Mouse (Mus musculus) stomach, embryonic 16.5 days (tissue): ENCODE data around the gene Gm10401. TPM values are rescaled to one million over a fixed set of nuclear protein-coding genes. Genes with fewer than 3 reads are reported as not detected.

Experiments
- ATAC-seq: fragments of 200-750 bp; cut with Nextera tagmentation; 2 replicates; pipeline ENCODE4 v1.8.0; 2017; ENCODE audit warnings: moderate number of reproducible peaks, moderate TSS enrichment; ENCODE audit not compliant: insufficient read depth, low FRiP score
- H3K27ac ChIP-seq: fragments of 300-500 bp; sonication (generic); 2 replicates; pipeline ENCODE4 v1.5.1; 2014; ENCODE audit warnings: low read length
- H3K27me3 ChIP-seq: fragments of 300-500 bp; sonication (generic); 2 replicates; pipeline ENCODE4 v1.6.1; 2014; ENCODE audit warnings: low read length, control low read depth, mixed read lengths; ENCODE audit not compliant: control insufficient read depth, insufficient read depth
- H3K36me3 ChIP-seq: fragments of 300-500 bp; sonication (generic); 2 replicates; pipeline ENCODE4 v1.6.1; 2014; ENCODE audit warnings: low read length; ENCODE audit not compliant: control insufficient read depth, insufficient read depth
- H3K4me1 ChIP-seq: fragments of 300-500 bp; sonication (generic); 2 replicates; pipeline ENCODE4 v1.6.1; 2014; ENCODE audit warnings: low read length, control low read depth, mixed read lengths; ENCODE audit not compliant: control insufficient read depth, insufficient read depth
- H3K4me2 ChIP-seq: fragments of 300-500 bp; sonication (generic); 2 replicates; pipeline ENCODE4 v1.6.1; 2014; ENCODE audit warnings: low read depth, low read length, mixed read lengths
- H3K4me3 ChIP-seq: fragments of 300-500 bp; sonication (generic); replicated peaks from 2 replicates; pipeline ENCODE4 v1.5.1; 2014; ENCODE audit warnings: mild to moderate bottlenecking, low read length
- H3K9ac ChIP-seq: fragments of 300-500 bp; sonication (generic); 2 replicates; pipeline ENCODE4 v1.6.1; 2014; ENCODE audit warnings: low read length
- H3K9me3 ChIP-seq: fragments of 300-500 bp; sonication (generic); replicated peaks from 2 replicates; pipeline ENCODE4 v1.6.1; 2016; ENCODE audit warnings: low read length, control low read depth; ENCODE audit not compliant: control insufficient read depth
- WGBS: fragments of 180-500 bp; shearing (Covaris S2); extraction: QIAGEN DNeasy Blood & Tissue Kit; methylation state at CpG from one replicate; pipeline ENCODE4 v1.1.7; 2014; 5-methylcytosine and 5-hydroxymethylcytosine counted together
- polyA plus RNA-seq: library from polyadenylated mRNA; unstranded; fragments of >200 nt; fragmentation: Nextera tagmentation; extraction: Ambion mirVana; gene quantifications from 2 replicates; pipeline ENCODE4 v1.2.1, GENCODE M21; 2015

The Gm10401 gene
- polyA plus RNA-seq, 1 experiment from 2014 or later: 20.2 TPM

- Histone ChIP-seq H3K4me3 (no peak overlapping the region), H3K27ac (no peak overlapping the region), H3K4me1 (peaks cover 28% of the 10 kb centered on the region), H3K27me3 (no peaks in the 10 kb centered on the region), H3K36me3 (no peaks in the 10 kb centered on the region), H3K4me2 (no peak overlapping the region), H3K9ac (no peak overlapping the region), H3K9me3 (no peaks in the 10 kb centered on the region)
- 81% methylated on average over 11 of the region's 11 CpGs for WGBS
- no peak for ATAC-seq
These were observed 29.2 kb downstream of the Gm10401 start for GRCm38 (mm10) chr5:115068671-115069421.

GRCm38 (mm10) chr5:115066245-115066644 is 31.9 kb downstream of the Gm10401 start:
- 76% methylated on average over 4 of the region's 4 CpGs for WGBS
- no peaks in the 10 kb centered on the region for H3K36me3 ChIP-seq
- no peaks in the 10 kb centered on the region for H3K9me3 ChIP-seq
- no peak overlapping the region for H3K27ac ChIP-seq
- H3K9ac ChIP-seq: no peak overlapping the region
- no peaks in the 10 kb centered on the region for H3K27me3 ChIP-seq
- H3K4me2 ChIP-seq: no peak overlapping the region
- no peak for ATAC-seq
- H3K4me1 ChIP-seq: peaks cover 14% of the 10 kb centered on the region
- H3K4me3 ChIP-seq: no peak overlapping the region

DNA sequence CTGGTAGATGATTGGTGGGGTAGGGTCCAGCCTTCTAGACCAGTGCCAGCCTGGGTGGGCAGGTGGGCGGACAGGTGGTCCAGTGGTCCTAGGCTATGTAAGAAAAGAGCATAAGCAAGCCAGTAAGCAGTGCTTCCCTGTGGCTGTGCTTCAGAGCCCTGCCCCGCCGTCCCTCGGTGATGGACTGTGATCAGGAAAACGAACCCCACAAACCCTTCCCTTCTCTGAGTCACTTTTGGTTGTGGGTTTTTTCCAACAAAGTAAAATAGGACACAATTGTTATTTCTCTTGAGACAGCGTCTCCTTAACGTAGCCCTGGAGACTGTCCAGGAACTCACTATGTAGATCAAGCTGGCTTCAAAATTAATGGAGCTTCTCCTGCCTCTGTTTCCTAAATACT is 34.7 kb downstream of the Gm10401 start:
- no peak overlapping the region for H3K4me3 ChIP-seq
- ATAC-seq: no peak
- H3K9me3 ChIP-seq: no peaks in the 10 kb centered on the region
- no peaks in the 10 kb centered on the region for H3K36me3 ChIP-seq
- no peaks in the 10 kb centered on the region for H3K4me1 ChIP-seq
- no peak overlapping the region for H3K9ac ChIP-seq
- H3K4me2 ChIP-seq: no peak overlapping the region
- WGBS: 87% methylated on average over 7 of the region's 7 CpGs
- H3K27ac ChIP-seq: no peak overlapping the region
- no peaks in the 10 kb centered on the region for H3K27me3 ChIP-seq

DNA sequence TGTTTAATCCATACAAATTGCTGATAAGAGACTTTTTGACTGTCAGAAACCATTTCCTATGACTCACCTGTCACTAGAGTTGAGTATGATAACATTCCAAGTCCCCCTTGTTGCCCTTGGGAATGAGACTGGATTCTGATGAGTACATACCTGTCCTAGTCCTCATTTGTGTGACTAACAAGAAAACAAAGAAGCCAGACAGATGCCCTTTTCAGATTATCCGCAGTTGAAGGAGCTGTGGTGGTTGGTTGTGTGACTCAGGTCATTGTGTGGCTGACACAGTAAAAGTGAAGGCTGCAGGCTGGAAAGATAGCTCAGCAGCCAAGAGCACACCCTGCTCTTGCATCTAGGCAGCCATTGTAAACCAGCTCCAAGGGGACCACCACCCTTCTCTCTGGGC is 35.5 kb downstream of the Gm10401 start:
- Histone ChIP-seq H3K36me3 (no peaks in the 10 kb centered on the region), H3K4me1 (no peaks in the 10 kb centered on the region), H3K4me3 (no peak overlapping the region), H3K27me3 (no peaks in the 10 kb centered on the region), H3K9me3 (no peaks in the 10 kb centered on the region), H3K4me2 (no peak overlapping the region), H3K9ac (no peak overlapping the region), H3K27ac (no peak overlapping the region)
- 73% methylated on average over 1 of the region's 1 CpGs for WGBS
- ATAC-seq: no peak

GRCm38 (mm10) chr5:115060977-115061376 is 37.1 kb downstream of the Gm10401 start:
- no peaks in the 10 kb centered on the region for H3K36me3 ChIP-seq
- no peak for ATAC-seq

GRCm38 (mm10) chr5:115060067-115060695 is 37.9 kb downstream of the Gm10401 start:
- ATAC-seq: no peak
- Histone ChIP-seq H3K4me1 (no peaks in the 10 kb centered on the region), H3K27ac (no peak overlapping the region), H3K4me2 (no peak overlapping the region), H3K27me3 (no peaks in the 10 kb centered on the region), H3K4me3 (no peak overlapping the region), H3K36me3 (no peaks in the 10 kb centered on the region), H3K9ac (no peak overlapping the region), H3K9me3 (no peaks in the 10 kb centered on the region)
- 78% methylated on average over 8 of the region's 8 CpGs for WGBS

More at GRCm38 (mm10) chr5:115060977-115061376, 37.1 kb downstream of the Gm10401 start:
- H3K4me3 ChIP-seq: no peak overlapping the region
- H3K9ac ChIP-seq: no peak overlapping the region
- H3K9me3 ChIP-seq: no peaks in the 10 kb centered on the region
- 83% methylated on average over 3 of the region's 3 CpGs for WGBS
- no peak overlapping the region for H3K27ac ChIP-seq
- H3K27me3 ChIP-seq: no peaks in the 10 kb centered on the region
- H3K4me2 ChIP-seq: no peak overlapping the region
- no peaks in the 10 kb centered on the region for H3K4me1 ChIP-seq

DNA sequence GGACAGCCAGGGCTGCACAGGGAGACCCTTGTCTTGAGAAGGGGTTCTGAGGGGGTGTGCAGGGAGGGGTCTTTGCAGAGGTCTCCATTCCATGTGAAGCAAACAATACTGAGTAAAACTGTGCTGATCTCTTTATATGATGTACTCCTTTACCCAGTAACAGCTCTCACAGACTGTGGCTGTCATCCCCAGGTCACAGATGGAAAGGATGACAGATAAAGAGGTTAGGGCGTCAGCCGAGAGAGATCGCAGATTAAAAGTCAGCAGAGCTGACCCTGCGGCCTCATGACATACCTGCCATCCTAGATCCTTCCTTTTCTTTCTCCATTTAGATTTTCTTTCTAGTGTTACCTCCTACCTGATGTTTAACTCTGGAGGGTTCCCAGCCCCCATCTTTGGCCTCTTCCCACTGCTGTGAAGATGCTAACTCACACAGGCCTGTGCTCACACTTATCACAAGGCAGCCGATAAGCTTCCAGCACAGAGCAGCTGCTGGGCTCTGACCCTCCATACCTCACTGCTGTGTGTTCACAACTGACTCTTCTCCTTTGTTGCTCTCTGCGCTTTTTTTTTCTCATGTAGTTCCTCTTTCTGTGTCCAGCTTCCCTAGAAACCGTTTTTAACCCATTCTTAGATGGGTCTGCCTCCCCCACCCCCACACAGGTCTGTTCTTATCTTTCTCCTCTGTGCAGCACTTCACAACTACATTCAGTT is 39.4 kb downstream of the Gm10401 start:
- no peaks in the 10 kb centered on the region for H3K4me1 ChIP-seq
- no peak overlapping the region for H3K9ac ChIP-seq
- H3K27me3 ChIP-seq: no peaks in the 10 kb centered on the region
- no peak for ATAC-seq
- no peak overlapping the region for H3K27ac ChIP-seq
- no peak overlapping the region for H3K4me3 ChIP-seq
- no peaks in the 10 kb centered on the region for H3K36me3 ChIP-seq
- H3K9me3 ChIP-seq: no peaks in the 10 kb centered on the region
- H3K4me2 ChIP-seq: no peak overlapping the region
- WGBS: 64% methylated on average over 7 of the region's 7 CpGs

- H3K9me3 ChIP-seq: no peaks in the 10 kb centered on the region
- 91% methylated on average over 4 of the region's 4 CpGs for WGBS
- no peak for ATAC-seq
These were observed 40.9 kb downstream of the Gm10401 start for GRCm38 (mm10) chr5:115057153-115057552.

GRCm38 (mm10) chr5:115055418-115055817 is 42.7 kb downstream of the Gm10401 start:
- Histone ChIP-seq H3K9me3 (no peaks in the 10 kb centered on the region), H3K27me3 (no peaks in the 10 kb centered on the region), H3K4me2 (no peak overlapping the region), H3K4me3 (no peak overlapping the region), H3K4me1 (peaks cover 11% of the 10 kb centered on the region), H3K27ac (no peak overlapping the region), H3K9ac (no peak overlapping the region), H3K36me3 (no peaks in the 10 kb centered on the region)
- 75% methylated on average over 6 of the region's 6 CpGs for WGBS
- no peak for ATAC-seq

More at GRCm38 (mm10) chr5:115057153-115057552, 40.9 kb downstream of the Gm10401 start:
- H3K4me1 ChIP-seq: peaks cover 5% of the 10 kb centered on the region
- H3K4me2 ChIP-seq: no peak overlapping the region
- no peaks in the 10 kb centered on the region for H3K27me3 ChIP-seq
- no peak overlapping the region for H3K4me3 ChIP-seq
- no peak overlapping the region for H3K27ac ChIP-seq
- H3K9ac ChIP-seq: no peak overlapping the region
- no peaks in the 10 kb centered on the region for H3K36me3 ChIP-seq
